Mouse (Mus musculus) naive thymus-derived CD4-positive, alpha-beta T cell, adult 2 months (primary cell): Measurements from ENCODE around the gene Atxn3.
"Not testable (repeated sequence)": the region's sequence is repeated elsewhere in the genome, so short reads cannot be mapped to it uniquely, and the experiment has no call there.

Experiments used
- DNase-seq: peaks from one replicate; pipeline ENCODE4 v3.0.0-alpha.2; 2011; ENCODE audit warnings: low read depth

Atxn3 gene

GRCm38 (mm10) chr12:101957942-101958544 lies at the start of gene Atxn3:
Gene Atxn3 (minus strand): TSS chr12:101958246.
- peak; percentile 96 for DNase-seq

- DNase-seq, result no peak
Observed at GRCm38 (mm10) chr12:102000785-102001184, 42.7 kb upstream of the Atxn3 start.

GRCm38 (mm10) chr12:101998929-101999328 lies 40.9 kb upstream of the Atxn3 start:
- DNase-seq, result no peak

- DNase-seq, result no peak
Observed at GRCm38 (mm10) chr12:101994576-101995467, 36.8 kb upstream of the Atxn3 start.

- DNase-seq, result no peak
Observed at GRCm38 (mm10) chr12:101987659-101988058, 29.6 kb upstream of the Atxn3 start.

GRCm38 (mm10) chr12:101985110-101985509 lies 27.1 kb upstream of the Atxn3 start:
- peak; percentile 36 for DNase-seq

- DNase-seq, result no peak
Observed at GRCm38 (mm10) chr12:101982977-101983376, 24.9 kb upstream of the Atxn3 start.

- DNase-seq, result no peak
Observed at GRCm38 (mm10) chr12:101981559-101981958, 23.5 kb upstream of the Atxn3 start.

GRCm38 (mm10) chr12:101980266-101980665 lies 22.2 kb upstream of the Atxn3 start:
- DNase-seq, result peak; percentile 26

- DNase-seq, result peak; percentile 19
Observed at GRCm38 (mm10) chr12:101979213-101979750, 21.2 kb upstream of the Atxn3 start.

GRCm38 (mm10) chr12:101978588-101978987 lies 20.5 kb upstream of the Atxn3 start:
- DNase-seq, result no peak

- no peak for DNase-seq
Observed at GRCm38 (mm10) chr12:101978162-101978561, 20.1 kb upstream of the Atxn3 start.

GRCm38 (mm10) chr12:101977404-101977915 lies 19.4 kb upstream of the Atxn3 start:
- no peak for DNase-seq

GRCm38 (mm10) chr12:101976651-101977403 lies 18.8 kb upstream of the Atxn3 start:
- DNase-seq, result peak; percentile 46

- DNase-seq, result peak; percentile 92
Observed at GRCm38 (mm10) chr12:101975601-101976571, 17.8 kb upstream of the Atxn3 start, which contains the start of gene Cpsf2. Gene Cpsf2 (plus strand): TSS chr12:101975988.

GRCm38 (mm10) chr12:101975167-101975600 lies 17.1 kb upstream of the Atxn3 start:
- DNase-seq, result no peak

- DNase-seq, result peak; percentile 28
Observed at GRCm38 (mm10) chr12:101974571-101974970, 16.5 kb upstream of the Atxn3 start.

GRCm38 (mm10) chr12:101972230-101972629 lies 14.2 kb upstream of the Atxn3 start:
- DNase-seq, result no peak

GRCm38 (mm10) chr12:101971311-101971710 lies 13.3 kb upstream of the Atxn3 start:
- DNase-seq, result peak; percentile 58

GRCm38 (mm10) chr12:101958960-101959780 lies 1.1 kb upstream of the Atxn3 start:
- not testable (repeated sequence) for DNase-seq
